Mouse (Mus musculus): ENCODE measurements around the gene Gm10375. TPM values are rescaled to one million over a fixed set of nuclear protein-coding genes. Genes with fewer than 3 reads are reported as not detected.
"Not testable (repeated sequence)": the region's sequence is repeated elsewhere in the genome, so short reads cannot be mapped to it uniquely, and the experiment has no call there.

The Gm10375 gene
- not detected in 2 replicates for polyA plus RNA-seq (2012; ENCODE audit: insufficient read depth, insufficient read length, missing spikeins)

GRCm38 (mm10) chr14:43607913-43608312 is at the start of gene Gm10375:
Gm10375 (minus strand) TSS chr14:43608013.
- H3K4me3 ChIP-seq (ENCODE audit: insufficient read depth, low read length); H3K4me1 ChIP-seq (ENCODE audit: control insufficient read depth, insufficient read depth, low read length); H3K27ac ChIP-seq (ENCODE audit: insufficient read depth, low read depth, low read length): not testable (repeated sequence)

GRCm38 (mm10) chr14:43579046-43579445 is 28.8 kb downstream of the Gm10375 start, which contains the start of gene Gm17654:
Gm17654 (minus strand) TSS chr14:43579146.
- H3K4me1 ChIP-seq (ENCODE audit: control insufficient read depth, insufficient read depth, low read length); H3K4me3 ChIP-seq (ENCODE audit: insufficient read depth, low read length); H3K27ac ChIP-seq (ENCODE audit: insufficient read depth, low read depth, low read length): not testable (repeated sequence)

- not testable (repeated sequence) for H3K4me3 ChIP-seq (ENCODE audit: insufficient read depth, low read length); H3K4me1 ChIP-seq (ENCODE audit: control insufficient read depth, insufficient read depth, low read length); H3K27ac ChIP-seq (ENCODE audit: insufficient read depth, low read depth, low read length)
Measured at GRCm38 (mm10) chr14:43577969-43578368, 29.8 kb downstream of the Gm10375 start.

Other genes with a start within 250 kb of the Gm10375 start
- gene Gm8138, start 191.7 kb downstream of the Gm10375 start, polyA plus RNA-seq (2012; ENCODE audit: insufficient read depth, insufficient read length, missing spikeins): not detected in 2 replicates
- not detected in 2 replicates for gene Gm5799, start 64.4 kb downstream of the Gm10375 start, polyA plus RNA-seq (2012; ENCODE audit: insufficient read depth, insufficient read length, missing spikeins)
- gene Gm17654, start 28.9 kb downstream of the Gm10375 start, polyA plus RNA-seq (2012; ENCODE audit: insufficient read depth, insufficient read length, missing spikeins): not detected in 2 replicates
- not detected in 2 replicates for gene Gm8165, start 69.2 kb upstream of the Gm10375 start, polyA plus RNA-seq (2012; ENCODE audit: insufficient read depth, insufficient read length, missing spikeins)
- gene Gm7324, start 89.8 kb upstream of the Gm10375 start, polyA plus RNA-seq (2012; ENCODE audit: insufficient read depth, insufficient read length, missing spikeins): 1.9 and 5.3 TPM in 2 replicates
- not detected in 2 replicates for gene Gm16506, start 119.5 kb upstream of the Gm10375 start, polyA plus RNA-seq (2012; ENCODE audit: insufficient read depth, insufficient read length, missing spikeins)
- not detected in 2 replicates for gene Gm6526, start 139.9 kb upstream of the Gm10375 start, polyA plus RNA-seq (2012; ENCODE audit: insufficient read depth, insufficient read length, missing spikeins)
- gene Gm8180, start 176.7 kb upstream of the Gm10375 start, polyA plus RNA-seq (2012; ENCODE audit: insufficient read depth, insufficient read length, missing spikeins): not detected in 2 replicates

Measured in bone marrow macrophage, adult 2 months (primary cell).